Mouse (Mus musculus): ENCODE data around the gene Srgap3.

GRCm38 (mm10) chr6:112890331-112890751, 56.7 kb downstream of the Srgap3 start:
- no peak for TF ChIP-seq POU5F1 (IDR thresholded peaks at IDR 0.05; ENCODE audit: borderline replicate concordance, low read length)
- TF ChIP-seq CTCF (conservative IDR thresholded peaks at IDR 0.05; ENCODE audit: low read length), result no peak
- no peak for TF ChIP-seq NANOG (IDR thresholded peaks at IDR 0.05; ENCODE audit: borderline replicate concordance, low read length)

Measured in E14TG2a.4 (cell line).